Comparison of ENCODE assay signal across 19 mouse cellular contexts in genomic region chr4:59690145-59690544, GRCm38 (mm10).
DNase-seq lines count a peak whose midpoint lies in the region; ATAC-seq and TF ChIP-seq lines count a peak whose summit lies in the region.
"Had no signal": no experiment of that assay in that cellular context is flagged by ENCODE, and none has a peak within 500 bp of the region (broad histone marks: within the 10 kb centered on the region; RNA-seq: fewer than 3 reads in every experiment).

No protein-coding gene starts in this region.

- no peak for DNase-seq in forebrain, postnatal 0 days
- DNase-seq in mesoderm, embryonic 11.5 days (ENCODE audit: low read depth, low spot score): peak; percentile 38
- no peak for DNase-seq in frontal cortex, adult 2 months (ENCODE audit: extremely low spot score in 1 of 2, low spot score in 1 of 2)
- no peak for DNase-seq in kidney, adult 8-10 months
- no peak for DNase-seq in urinary bladder, postnatal 36 days (ENCODE audit: low spot score in 2 of 2)
- DNase-seq: adrenal gland, adult 8-10 months; cerebellum, adult 11 months; kidney, adult 11 months; kidney, postnatal 14 days; lung, adult 2 months; lung, postnatal 36 days; retina, postnatal 1 day; thymus, postnatal 4 days had no signal

- no peak overlapping the region for H3K27ac ChIP-seq in forebrain, postnatal 0 days (ENCODE audit: low read depth, low read length)
- H3K27ac ChIP-seq in forebrain, embryonic 12.5 days: no peak overlapping the region
- H3K27ac ChIP-seq in midbrain, embryonic 13.5 days: no peak overlapping the region
- H3K27ac ChIP-seq in midbrain, embryonic 16.5 days (ENCODE audit: low read length): no peak overlapping the region
- H3K27ac ChIP-seq: embryonic facial prominence, embryonic 13.5 days; left cerebral cortex, adult 2 months; limb, embryonic 12.5 days had no signal

- no peaks in the 10 kb centered on the region for H3K27me3 ChIP-seq in forebrain, postnatal 0 days (ENCODE audit: insufficient read depth, low read length)
- no peaks in the 10 kb centered on the region for H3K27me3 ChIP-seq in forebrain, embryonic 12.5 days
- H3K27me3 ChIP-seq in midbrain, embryonic 13.5 days: no peaks in the 10 kb centered on the region
- no peaks in the 10 kb centered on the region for H3K27me3 ChIP-seq in midbrain, embryonic 16.5 days (ENCODE audit: control insufficient read depth, insufficient read depth, low read depth, low read length)
- H3K27me3 ChIP-seq: embryonic facial prominence, embryonic 13.5 days; limb, embryonic 12.5 days had no signal

- H3K4me2 ChIP-seq in forebrain, postnatal 0 days (ENCODE audit: low read depth): no peak overlapping the region
- H3K4me2 ChIP-seq in forebrain, embryonic 12.5 days: no peak overlapping the region
- no peak overlapping the region for H3K4me2 ChIP-seq in midbrain, embryonic 13.5 days (replicated peaks)
- no peak overlapping the region for H3K4me2 ChIP-seq in midbrain, embryonic 16.5 days (ENCODE audit: low read length)
- H3K4me2 ChIP-seq: embryonic facial prominence, embryonic 13.5 days; limb, embryonic 12.5 days had no signal

- WGBS in forebrain, postnatal 0 days: 49% methylated on average over 4 of the region's 4 CpGs
- WGBS in forebrain, embryonic 12.5 days: 75% methylated on average over 4 of the region's 4 CpGs
- WGBS in midbrain, embryonic 13.5 days: 30% methylated on average over 4 of the region's 4 CpGs
- 33% methylated on average over 4 of the region's 4 CpGs for WGBS in midbrain, embryonic 16.5 days

- no peaks in the 10 kb centered on the region; the same call in 1 of the 2 replicates for H3K36me3 ChIP-seq in forebrain, postnatal 0 days (ENCODE audit: insufficient read depth)
- H3K36me3 ChIP-seq in forebrain, embryonic 12.5 days (replicated peaks): peaks cover 14% of the 10 kb centered on the region
- H3K36me3 ChIP-seq in midbrain, embryonic 13.5 days: peaks cover 17% of the 10 kb centered on the region
- H3K36me3 ChIP-seq in midbrain, embryonic 16.5 days (ENCODE audit: control insufficient read depth, insufficient read depth, low read length): peaks cover 7% of the 10 kb centered on the region; the same call in 1 of the 2 replicates

- ATAC-seq in forebrain, postnatal 0 days: peak; percentile 47; the same call in 1 of the 2 replicates
- ATAC-seq in forebrain, embryonic 12.5 days (ENCODE audit: low FRiP score): no peak
- peak; percentile 78 for ATAC-seq in midbrain, embryonic 13.5 days
- ATAC-seq in midbrain, embryonic 16.5 days: no peak

- H3K4me1 ChIP-seq in forebrain, postnatal 0 days (ENCODE audit: insufficient read depth): no peaks in the 10 kb centered on the region
- peaks cover 12% of the 10 kb centered on the region; the same call in 1 of the 2 replicates for H3K4me1 ChIP-seq in forebrain, embryonic 12.5 days
- H3K4me1 ChIP-seq in midbrain, embryonic 13.5 days (replicated peaks): peaks cover 15% of the 10 kb centered on the region
- no peaks in the 10 kb centered on the region for H3K4me1 ChIP-seq in midbrain, embryonic 16.5 days (ENCODE audit: control insufficient read depth, insufficient read depth, low read length)
- H3K4me1 ChIP-seq: embryonic facial prominence, embryonic 13.5 days; limb, embryonic 12.5 days had no signal

- no peak for TF ChIP-seq CTCF in forebrain, postnatal 0 days (IDR thresholded peaks at IDR 0.05; ENCODE audit: low read depth)

- H3K4me3 ChIP-seq in forebrain, postnatal 0 days (ENCODE audit: low read depth, low read length): no peak overlapping the region
- H3K4me3 ChIP-seq in forebrain, embryonic 12.5 days (replicated peaks): no peak overlapping the region
- no peak overlapping the region for H3K4me3 ChIP-seq in midbrain, embryonic 13.5 days (replicated peaks)
- no peak overlapping the region for H3K4me3 ChIP-seq in midbrain, embryonic 16.5 days (ENCODE audit: low read depth, low read length)
- H3K4me3 ChIP-seq: embryonic facial prominence, embryonic 13.5 days; left cerebral cortex, adult 2 months; limb, embryonic 12.5 days had no signal

- no peak overlapping the region for H3K9ac ChIP-seq in forebrain, postnatal 0 days
- no peak overlapping the region for H3K9ac ChIP-seq in forebrain, embryonic 12.5 days
- no peak overlapping the region for H3K9ac ChIP-seq in midbrain, embryonic 13.5 days (replicated peaks)
- no peak overlapping the region for H3K9ac ChIP-seq in midbrain, embryonic 16.5 days (ENCODE audit: low read depth, low read length)
- H3K9ac ChIP-seq: embryonic facial prominence, embryonic 13.5 days; limb, embryonic 12.5 days had no signal

- no peaks in the 10 kb centered on the region for H3K9me3 ChIP-seq in forebrain, postnatal 0 days (ENCODE audit: low read length)
- H3K9me3 ChIP-seq in forebrain, embryonic 12.5 days: no peaks in the 10 kb centered on the region
- no peaks in the 10 kb centered on the region for H3K9me3 ChIP-seq in midbrain, embryonic 13.5 days
- no peaks in the 10 kb centered on the region for H3K9me3 ChIP-seq in midbrain, embryonic 16.5 days (replicated peaks; ENCODE audit: control insufficient read depth, low read length, poor library complexity, severe bottlenecking)
- H3K9me3 ChIP-seq: embryonic facial prominence, embryonic 13.5 days; limb, embryonic 12.5 days had no signal

Comparison
In these comparisons a context has a peak if more than half of its experiments do, and no peak if none do; other contexts are left out.
1. ATAC-seq: peak in forebrain, postnatal 0 days (single experiment) and midbrain, embryonic 13.5 days (single experiment); none in forebrain, embryonic 12.5 days (single experiment) and midbrain, embryonic 16.5 days (single experiment).